Mouse (Mus musculus) thymus, postnatal 0 days (tissue): ENCODE measurements around the gene Gm20431. TPM values are rescaled to one million over a fixed set of nuclear protein-coding genes. Genes with fewer than 3 reads are reported as not detected.
A peak's percentile ranks its signal among the peaks of the same experiment; 100 is the strongest.

Experiments used
- DNase-seq: peaks from one replicate; pipeline ENCODE4 v3.0.0-alpha.2; 2015; ENCODE audit warnings: low spot score
- polyA plus RNA-seq: library from polyadenylated mRNA; unstranded; fragments of >200 nt; fragmentation: Nextera tagmentation; extraction: Ambion mirVana; gene quantifications from 2 replicates; pipeline ENCODE4 v1.2.1, GENCODE M21; 2015

The Gm20431 gene
- 6.7 and 7.1 TPM in 2 replicates for polyA plus RNA-seq

- DNase-seq, result peak; percentile 95
Measured at GRCm38 (mm10) chr2:167661270-167662203, at the start of gene Gm20431. TSS of gene Gm20431 (minus strand) at chr2:167661496.

DNA sequence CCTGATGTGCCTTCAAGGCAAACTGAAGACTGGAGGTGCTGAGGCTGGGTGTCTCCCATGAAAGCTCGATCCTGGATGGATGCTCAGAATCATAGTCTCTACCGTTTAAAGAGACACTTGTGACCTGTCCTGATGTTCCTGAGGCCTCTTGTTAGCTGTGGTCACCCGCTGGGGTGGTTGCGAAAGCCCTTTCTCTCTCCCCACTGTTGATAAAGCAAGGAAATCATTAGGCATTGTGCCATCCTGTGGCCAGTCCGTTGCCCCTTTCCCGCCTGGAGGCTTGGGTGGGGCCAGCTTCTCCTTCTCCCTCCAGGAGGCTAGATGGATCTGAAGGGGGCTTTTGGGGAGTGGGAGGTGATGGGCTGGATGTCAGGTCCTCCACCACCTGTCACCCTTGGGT lies 49.3 kb upstream of the Gm20431 start:
- DNase-seq, result no peak

DNA sequence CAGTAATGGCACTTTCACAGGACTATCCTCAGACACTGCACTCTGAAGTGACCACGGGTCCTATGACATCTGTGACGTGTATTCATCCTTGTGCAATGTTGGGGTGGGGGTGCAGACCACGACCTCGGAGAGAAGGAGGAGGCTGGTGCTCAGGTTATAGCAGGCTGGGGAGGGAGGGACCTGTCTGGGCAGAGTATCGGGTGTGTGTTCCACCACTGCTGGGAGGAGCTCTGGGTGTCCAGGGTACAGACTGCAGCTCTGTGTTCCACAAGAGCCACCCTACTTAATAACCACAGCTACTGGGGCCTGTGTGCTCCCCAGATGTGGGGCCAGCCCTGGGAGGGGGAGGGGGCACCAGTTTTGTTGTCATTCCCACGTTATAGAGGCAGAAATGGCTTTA lies 48.7 kb upstream of the Gm20431 start:
- no peak for DNase-seq

- no peak for DNase-seq
Measured at GRCm38 (mm10) chr2:167708373-167708772, 47.1 kb upstream of the Gm20431 start.

GRCm38 (mm10) chr2:167706183-167706939 lies 45.1 kb upstream of the Gm20431 start:
- DNase-seq, result no peak

DNA sequence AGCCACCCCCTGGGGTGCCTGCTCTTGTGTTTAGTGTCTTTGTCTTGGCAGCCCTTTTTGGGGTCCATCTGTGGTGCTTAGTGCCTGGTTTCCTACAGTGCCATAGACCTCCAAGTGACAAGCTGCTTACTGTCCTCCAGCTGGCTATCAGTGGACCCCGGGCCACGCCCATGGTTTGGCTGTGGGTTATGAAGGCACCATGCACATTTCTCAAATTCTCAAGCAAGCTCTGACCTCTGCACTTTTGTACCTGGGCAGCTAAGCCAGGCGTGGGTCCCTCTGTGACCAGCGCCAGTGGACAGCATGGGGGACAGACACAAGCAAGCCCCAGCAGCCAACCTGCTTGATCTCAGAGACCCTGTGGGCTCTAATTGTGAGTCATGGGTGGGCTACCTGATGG lies 43.1 kb upstream of the Gm20431 start:
- no peak for DNase-seq

DNA sequence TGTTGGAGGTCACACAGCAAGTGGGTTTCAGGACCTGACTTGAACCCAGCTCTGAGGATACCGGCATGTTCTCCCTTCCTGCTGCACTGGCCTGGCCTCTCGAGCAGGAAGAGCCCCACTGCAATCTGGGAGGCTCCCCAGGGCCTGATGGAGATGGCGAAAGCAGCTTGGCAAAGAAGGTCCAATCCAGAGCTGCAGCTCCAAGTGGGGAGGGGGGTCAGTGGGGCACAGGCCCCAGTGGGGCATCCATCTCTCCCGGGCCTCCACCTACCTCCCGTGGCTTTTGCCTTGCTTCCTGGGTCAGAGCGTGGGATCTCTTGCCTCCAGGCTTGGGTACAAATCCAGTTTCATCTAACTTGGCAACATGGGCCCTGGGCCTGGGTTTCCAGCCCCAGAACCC lies 40.8 kb upstream of the Gm20431 start:
- DNase-seq, result no peak

DNA sequence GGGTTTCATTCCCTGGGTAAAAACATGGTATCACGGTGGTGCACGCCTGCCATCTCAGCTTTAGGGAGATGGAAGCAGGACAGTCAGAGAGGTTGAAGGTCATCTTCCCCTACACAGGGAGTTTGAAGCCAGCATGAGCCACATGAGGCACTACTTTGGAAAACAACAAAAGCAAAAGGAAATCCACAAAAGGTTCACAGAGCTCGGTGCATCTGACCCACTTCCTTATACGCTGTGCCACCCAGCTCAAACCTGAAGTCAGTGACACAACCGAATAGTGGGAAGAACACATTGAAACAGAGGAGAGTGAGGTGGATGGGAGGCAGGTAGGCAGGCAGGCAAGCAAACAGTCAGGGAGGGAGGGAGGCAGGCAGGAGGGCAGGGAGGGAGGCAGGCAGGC lies 40.2 kb upstream of the Gm20431 start:
- peak; percentile 56 for DNase-seq

DNA sequence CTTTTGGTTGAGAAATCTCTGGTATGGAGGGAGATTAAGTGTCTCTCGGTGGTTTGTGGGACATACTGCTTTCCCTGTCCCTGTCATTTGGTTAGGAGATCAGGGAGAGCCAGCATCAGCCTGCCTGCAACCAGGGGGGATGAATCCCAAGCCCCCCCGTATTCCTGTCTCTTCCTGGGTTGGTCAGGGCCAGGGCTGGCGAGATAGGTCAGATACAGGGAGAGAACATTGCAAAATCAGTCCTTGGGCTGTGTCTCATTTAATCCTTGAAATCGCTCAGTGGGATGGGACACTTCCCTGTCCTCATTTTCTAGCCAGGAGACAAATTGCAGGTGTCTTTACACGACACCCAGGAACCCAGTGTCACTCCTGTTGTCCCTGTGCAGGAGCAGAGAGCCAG lies 38.7 kb upstream of the Gm20431 start:
- no peak for DNase-seq

DNA sequence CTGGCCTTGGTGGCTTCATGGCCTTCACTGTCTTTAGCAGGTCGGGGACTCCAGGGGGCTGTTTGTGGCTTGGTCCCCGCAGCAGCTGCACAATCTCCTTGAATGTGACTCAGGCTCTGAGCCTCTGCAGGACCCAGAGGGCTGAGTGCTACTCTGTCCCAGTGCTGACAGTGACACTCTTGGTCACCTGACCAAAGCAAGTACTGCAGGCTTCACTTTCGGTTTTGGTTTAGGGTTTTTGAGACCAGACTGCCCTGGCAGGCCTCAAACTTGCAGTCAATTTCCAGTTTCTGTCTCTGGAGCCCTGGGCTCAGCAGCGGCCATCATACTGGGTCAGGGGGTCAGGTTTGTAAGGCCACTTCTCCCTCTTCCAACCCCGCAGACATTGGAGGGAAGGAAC lies 36.6 kb upstream of the Gm20431 start:
- DNase-seq, result peak; percentile 76

DNA sequence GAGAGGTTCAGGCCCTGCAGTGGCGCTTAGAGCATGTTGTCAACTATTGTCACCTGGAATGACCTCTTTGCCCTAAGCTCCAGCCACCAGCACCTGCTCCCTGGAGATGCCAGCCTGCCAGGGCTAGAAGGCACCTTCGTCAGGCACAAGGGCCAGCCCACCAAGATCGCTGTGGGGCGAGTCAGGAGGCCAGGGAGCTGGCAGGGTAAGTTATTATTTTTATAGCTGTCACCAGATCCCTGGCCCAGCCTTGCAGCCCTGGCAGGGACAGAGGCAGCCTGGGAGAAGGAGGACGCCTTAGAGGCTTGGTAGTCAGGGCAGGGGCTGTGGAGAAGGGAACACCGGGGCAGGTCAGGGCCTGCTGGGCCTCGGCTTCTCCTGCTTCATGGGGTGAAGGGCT lies 34.8 kb upstream of the Gm20431 start:
- DNase-seq, result no peak

DNA sequence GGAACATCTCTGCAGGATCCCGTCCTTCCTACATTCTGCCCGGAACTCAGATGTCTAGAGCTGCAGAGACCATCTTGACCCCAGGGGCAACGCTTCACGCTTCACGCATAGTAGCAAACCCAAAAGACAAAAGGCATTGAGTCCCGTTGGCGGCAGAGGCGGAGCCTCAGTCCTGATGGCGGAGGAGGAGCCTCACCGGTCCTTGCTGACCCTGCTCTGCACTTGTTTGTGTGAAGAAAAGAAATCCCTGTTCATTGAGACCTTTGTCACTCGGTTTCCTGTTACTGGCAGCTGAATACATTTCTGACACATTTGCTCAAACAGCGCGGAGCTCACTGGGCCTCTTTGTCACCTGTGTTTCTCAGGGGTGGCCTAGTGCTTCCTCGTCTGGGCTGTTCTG lies 34.2 kb upstream of the Gm20431 start:
- DNase-seq, result no peak

DNA sequence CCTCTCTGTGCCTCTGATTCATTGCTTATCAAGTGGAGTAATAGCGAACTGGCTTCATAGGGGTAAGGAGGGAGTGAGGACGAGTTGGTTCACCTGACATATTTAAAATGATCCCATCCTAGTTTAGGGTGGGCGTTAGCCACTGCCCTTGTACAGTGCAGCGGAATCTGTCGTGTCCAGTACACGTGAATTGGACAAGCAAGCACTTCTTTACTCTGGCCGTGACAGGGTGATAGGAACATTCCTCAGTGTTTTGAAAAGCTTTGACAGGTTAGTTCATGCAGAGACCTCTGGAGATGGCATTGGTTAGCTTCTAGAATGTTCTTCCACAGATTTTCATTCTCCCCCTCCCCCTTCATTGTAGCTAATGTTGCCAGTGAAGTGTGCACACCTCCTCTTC lies 33.7 kb upstream of the Gm20431 start:
- DNase-seq, result no peak

DNA sequence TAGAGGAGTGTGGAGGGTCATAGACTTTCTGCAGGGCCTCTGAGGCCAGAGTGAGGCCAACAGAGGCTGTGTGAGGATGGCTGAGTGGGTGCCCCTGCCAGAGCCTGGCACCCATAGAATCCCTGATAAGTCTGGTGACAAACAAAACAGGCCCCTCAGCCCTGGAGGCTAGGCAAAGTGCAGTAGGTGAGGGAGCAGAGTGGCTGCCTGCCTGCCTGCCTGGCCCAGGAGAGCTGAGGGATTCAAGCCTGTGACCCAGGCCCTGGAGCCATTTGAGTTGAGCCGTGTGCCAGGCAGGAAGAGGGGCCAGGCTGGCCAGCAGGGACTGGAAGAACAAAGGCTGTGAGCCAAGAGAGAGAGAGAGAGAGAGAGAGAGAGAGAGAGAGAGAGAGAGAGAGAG lies 32.9 kb upstream of the Gm20431 start:
- no peak for DNase-seq

DNA sequence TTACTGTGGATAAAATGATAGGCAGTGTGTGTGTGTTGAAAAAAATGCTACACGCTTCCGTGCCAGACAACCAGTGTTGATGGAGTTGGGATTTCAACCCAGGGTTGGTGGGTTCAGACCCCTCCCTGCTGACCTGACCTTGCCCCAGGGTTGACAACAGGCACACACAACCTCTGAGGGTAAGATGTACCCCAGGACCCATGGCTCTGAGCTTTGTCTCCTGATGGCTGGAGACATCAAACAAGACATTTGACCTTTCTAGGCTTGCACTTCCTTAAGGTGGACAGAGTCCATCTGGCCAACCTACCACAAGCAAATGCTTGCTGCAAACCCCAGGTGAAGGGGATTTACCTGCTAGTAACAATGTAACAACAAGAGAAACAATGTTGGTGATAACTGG lies 32.2 kb upstream of the Gm20431 start:
- no peak for DNase-seq

GRCm38 (mm10) chr2:167692831-167693230 lies 31.5 kb upstream of the Gm20431 start:
- DNase-seq, result no peak

GRCm38 (mm10) chr2:167691871-167692661 lies 30.8 kb upstream of the Gm20431 start:
- no peak for DNase-seq

GRCm38 (mm10) chr2:167691410-167691809 lies 30.1 kb upstream of the Gm20431 start:
- DNase-seq, result no peak

DNA sequence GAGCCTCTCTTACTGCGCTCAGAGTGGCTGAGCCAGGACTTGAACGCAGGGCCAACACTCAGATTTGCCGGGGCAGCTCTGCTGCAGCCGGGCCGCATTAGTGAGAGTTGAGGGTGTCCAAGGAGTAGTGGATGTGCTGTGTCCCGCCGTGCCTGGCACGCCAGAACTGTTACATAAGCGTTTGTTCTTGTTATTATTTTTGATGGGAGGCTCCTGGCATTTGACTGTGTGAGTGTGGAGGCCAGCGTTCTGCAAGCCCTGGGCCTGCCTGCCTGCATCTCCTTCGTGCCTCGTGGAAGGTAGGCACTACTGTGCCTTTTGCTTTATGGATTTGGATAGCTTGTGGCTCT lies 29.6 kb upstream of the Gm20431 start:
- DNase-seq, result no peak

DNA sequence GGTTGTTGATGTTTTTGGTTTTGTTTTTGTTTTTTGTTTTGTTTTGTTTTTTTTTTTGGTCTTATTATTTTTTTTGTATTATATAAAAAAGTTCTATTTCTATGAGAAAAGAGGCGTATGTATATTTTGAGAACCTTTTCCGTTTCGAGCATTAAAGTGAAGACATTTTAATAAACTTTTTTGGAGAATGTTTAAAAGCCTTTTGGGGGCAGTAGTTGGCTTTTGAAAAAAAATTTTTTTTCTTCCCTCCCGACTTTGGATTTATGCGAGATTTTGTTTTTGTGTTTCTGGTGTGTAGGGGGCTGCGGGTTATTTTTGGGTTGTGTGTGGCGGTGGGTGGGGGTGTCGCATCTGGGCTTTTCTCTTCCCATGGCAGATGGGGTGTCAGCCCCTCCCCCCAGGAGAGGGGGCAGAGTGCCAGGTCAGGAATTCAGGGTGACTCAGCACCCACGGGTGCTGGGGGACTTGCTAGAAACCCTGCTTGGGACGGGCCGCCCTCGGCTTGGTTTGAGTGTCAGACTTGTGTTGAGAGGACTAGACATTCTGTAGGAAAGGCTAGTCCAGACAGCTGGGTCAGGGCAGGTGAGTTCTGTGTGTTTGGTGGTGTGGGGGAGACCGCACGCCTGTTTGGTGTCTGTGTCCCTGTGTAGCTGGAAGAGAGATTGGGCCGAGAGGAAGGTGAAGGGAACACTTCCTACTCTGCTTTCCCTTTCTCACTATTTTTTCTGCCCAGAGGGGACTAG lies 29.1 kb upstream of the Gm20431 start:
- no peak for DNase-seq
